Mouse (Mus musculus): ENCODE results near the gene Fam189a2. TPM values are rescaled to one million over a fixed set of nuclear protein-coding genes. Genes with fewer than 3 reads are reported as not detected.
A peak's percentile ranks its signal among the peaks of the same experiment; 100 is the strongest.

The Fam189a2 gene
- polyA plus RNA-seq, 1 experiment from 2014 or later: 3.0 TPM

- peaks cover 15% of the 10 kb centered on the region for H3K4me1 ChIP-seq (ENCODE audit: control insufficient read depth, insufficient read depth, low read length)
- H3K27ac ChIP-seq (replicated peaks; ENCODE audit: low read depth, low read length): no peak overlapping the region
- H3K36me3 ChIP-seq (ENCODE audit: control insufficient read depth, insufficient read depth, low read length): no peaks in the 10 kb centered on the region
- no peaks in the 10 kb centered on the region for H3K9me3 ChIP-seq (ENCODE audit: control insufficient read depth, low read length)
- H3K9ac ChIP-seq (replicated peaks; ENCODE audit: low read length): no peak overlapping the region
- 22% methylated on average over 5 of the region's 5 CpGs for WGBS
- ATAC-seq (ENCODE audit: low FRiP score, low TSS enrichment): no peak
- peaks cover 23% of the 10 kb centered on the region; the same call in 1 of the 2 replicates for H3K27me3 ChIP-seq (ENCODE audit: control insufficient read depth, insufficient read depth, low read length)
- no peak overlapping the region for H3K4me3 ChIP-seq (replicated peaks; ENCODE audit: low read depth, low read length)
- no peak overlapping the region for H3K4me2 ChIP-seq (ENCODE audit: low read length)
- no peak for DNase-seq
Observed at GRCm38 (mm10) chr19:24032654-24033236, 1.9 kb upstream of the Fam189a2 start.

- H3K9me3 ChIP-seq (ENCODE audit: control insufficient read depth, low read length): no peaks in the 10 kb centered on the region
- peak overlapping the region; percentile 56 for H3K4me3 ChIP-seq (replicated peaks; ENCODE audit: low read depth, low read length)
- H3K4me1 ChIP-seq (ENCODE audit: control insufficient read depth, insufficient read depth, low read length): peaks cover 17% of the 10 kb centered on the region
- no peaks in the 10 kb centered on the region for H3K36me3 ChIP-seq (ENCODE audit: control insufficient read depth, insufficient read depth, low read length)
- ATAC-seq (ENCODE audit: low FRiP score, low TSS enrichment) (peak; percentile 76), DNase-seq (peak; percentile 78)
- peaks cover 23% of the 10 kb centered on the region; the same call in 1 of the 2 replicates for H3K27me3 ChIP-seq (ENCODE audit: control insufficient read depth, insufficient read depth, low read length)
- H3K27ac ChIP-seq (replicated peaks; ENCODE audit: low read depth, low read length): peak overlapping the region; percentile 74
- peak overlapping the region; percentile 81 for H3K9ac ChIP-seq (replicated peaks; ENCODE audit: low read length)
- peak overlapping the region; percentile 93 for H3K4me2 ChIP-seq (ENCODE audit: low read length)
- WGBS: under 1% methylated on average over 34 of the region's 49 CpGs
Observed at GRCm38 (mm10) chr19:24030511-24030870, 328 bp downstream of the Fam189a2 start.

- H3K9ac ChIP-seq (replicated peaks; ENCODE audit: low read length): peak overlapping the region; percentile 81
- peaks cover 23% of the 10 kb centered on the region for H3K4me1 ChIP-seq (ENCODE audit: control insufficient read depth, insufficient read depth, low read length)
- H3K4me3 ChIP-seq (replicated peaks; ENCODE audit: low read depth, low read length): peak overlapping the region; percentile 56
- H3K27me3 ChIP-seq (ENCODE audit: control insufficient read depth, insufficient read depth, low read length): peaks cover 23% of the 10 kb centered on the region; the same call in 1 of the 2 replicates
- 8% methylated on average over 20 of the region's 20 CpGs for WGBS
- no peaks in the 10 kb centered on the region for H3K9me3 ChIP-seq (ENCODE audit: control insufficient read depth, low read length)
- DNase-seq (peak; percentile 39), ATAC-seq (ENCODE audit: low FRiP score, low TSS enrichment) (no peak; the same call in 1 of the 2 replicates)
- peak overlapping the region; percentile 93 for H3K4me2 ChIP-seq (ENCODE audit: low read length)
- peak overlapping the region; percentile 74 for H3K27ac ChIP-seq (replicated peaks; ENCODE audit: low read depth, low read length)
- H3K36me3 ChIP-seq (ENCODE audit: control insufficient read depth, insufficient read depth, low read length): no peaks in the 10 kb centered on the region
Observed at GRCm38 (mm10) chr19:24029616-24030510, 956 bp downstream of the Fam189a2 start.

DNA sequence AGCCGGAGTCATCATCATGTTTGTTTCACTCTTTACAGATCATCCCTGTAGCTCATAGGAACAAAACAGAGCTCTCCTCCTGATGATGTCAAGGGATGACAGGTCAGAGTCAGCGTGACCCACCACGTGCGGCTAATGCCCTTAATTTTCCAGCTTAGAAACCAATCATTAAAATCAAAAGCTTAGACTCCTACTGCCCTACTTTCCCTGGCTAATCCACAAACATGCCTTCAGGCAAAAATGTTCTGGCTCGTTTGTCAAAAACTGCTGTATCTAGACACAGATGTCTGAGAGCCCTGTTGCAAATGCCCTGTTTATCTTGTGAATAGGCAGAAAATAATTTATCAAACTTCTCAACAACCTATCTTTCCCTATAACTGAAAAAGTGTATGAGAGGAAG lies 4.9 kb downstream of the Fam189a2 start:
- peaks cover 9% of the 10 kb centered on the region; the same call in 1 of the 2 replicates for H3K27me3 ChIP-seq (ENCODE audit: control insufficient read depth, insufficient read depth, low read length)
- WGBS: 38% methylated on average over 5 of the region's 5 CpGs
- ATAC-seq (ENCODE audit: low FRiP score, low TSS enrichment) (no peak), DNase-seq (peak; percentile 54)
- H3K36me3 ChIP-seq (ENCODE audit: control insufficient read depth, insufficient read depth, low read length): no peaks in the 10 kb centered on the region
- H3K4me3 ChIP-seq (replicated peaks; ENCODE audit: low read depth, low read length): no peak overlapping the region
- H3K4me2 ChIP-seq (ENCODE audit: low read length): no peak overlapping the region
- no peaks in the 10 kb centered on the region for H3K9me3 ChIP-seq (ENCODE audit: control insufficient read depth, low read length)
- no peak overlapping the region for H3K27ac ChIP-seq (replicated peaks; ENCODE audit: low read depth, low read length)
- peaks cover 25% of the 10 kb centered on the region; the same call in 1 of the 2 replicates for H3K4me1 ChIP-seq (ENCODE audit: control insufficient read depth, insufficient read depth, low read length)
- H3K9ac ChIP-seq (replicated peaks; ENCODE audit: low read length): no peak overlapping the region

DNA sequence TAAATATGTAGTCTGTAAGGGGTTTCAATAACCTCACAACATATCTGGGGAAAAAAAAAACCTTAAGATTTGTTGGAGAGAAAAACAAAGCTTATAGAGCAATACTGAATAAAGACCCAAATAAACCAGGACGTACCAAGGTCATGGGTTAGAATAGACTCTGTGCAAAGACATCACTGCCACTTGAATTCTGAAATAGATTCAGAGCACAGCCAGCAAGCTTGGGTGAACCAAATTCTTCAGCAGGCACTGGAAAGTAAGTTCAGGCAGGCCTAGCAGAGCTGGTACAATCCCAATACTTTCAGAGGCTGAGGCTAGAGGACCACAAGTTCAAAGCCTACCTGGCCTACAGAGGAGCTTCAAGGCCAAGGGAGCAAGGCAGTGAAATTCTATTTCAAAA lies 6.2 kb downstream of the Fam189a2 start:
- ATAC-seq (ENCODE audit: low FRiP score, low TSS enrichment) (no peak), DNase-seq (no peak)
- Histone ChIP-seq H3K9me3 (ENCODE audit: control insufficient read depth, low read length) (no peaks in the 10 kb centered on the region), H3K27ac (replicated peaks; ENCODE audit: low read depth, low read length) (0 out of 2 replicates have a peak overlapping the region, but pooled peaks have one; percentile 26), H3K4me2 (ENCODE audit: low read length) (peak overlapping the region; percentile 10; the same call in 1 of the 2 replicates), H3K4me1 (ENCODE audit: control insufficient read depth, insufficient read depth, low read length) (peaks cover 19% of the 10 kb centered on the region; the same call in 1 of the 2 replicates), H3K4me3 (replicated peaks; ENCODE audit: low read depth, low read length) (no peak overlapping the region), H3K9ac (replicated peaks; ENCODE audit: low read length) (no peak overlapping the region), H3K27me3 (ENCODE audit: control insufficient read depth, insufficient read depth, low read length) (peaks cover 5% of the 10 kb centered on the region; the same call in 1 of the 2 replicates), H3K36me3 (ENCODE audit: control insufficient read depth, insufficient read depth, low read length) (no peaks in the 10 kb centered on the region)
- WGBS: 11% methylated on average over 1 of the region's 1 CpGs

DNA sequence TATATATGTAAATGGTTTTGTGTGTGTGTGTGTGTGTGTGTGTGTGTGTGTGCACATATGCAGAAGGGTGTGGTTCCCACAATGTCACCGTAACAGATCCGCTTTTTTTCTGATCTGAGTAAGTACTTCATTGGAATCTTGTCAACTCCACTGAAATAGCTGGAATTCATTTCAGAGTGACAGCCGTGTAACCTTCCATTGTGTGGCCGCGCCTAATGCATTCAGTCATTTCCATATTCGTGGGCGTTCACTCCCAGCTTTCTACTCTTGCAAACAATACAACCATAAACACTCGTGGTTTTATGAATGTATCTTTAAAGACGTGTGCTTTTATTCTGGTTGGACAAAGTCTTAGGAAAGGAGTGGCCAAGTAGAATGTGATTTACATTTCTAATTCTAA lies 6.7 kb downstream of the Fam189a2 start:
- Histone ChIP-seq H3K4me3 (replicated peaks; ENCODE audit: low read depth, low read length) (no peak overlapping the region), H3K27ac (replicated peaks; ENCODE audit: low read depth, low read length) (0 out of 2 replicates have a peak overlapping the region, but pooled peaks have one; percentile 26), H3K4me2 (ENCODE audit: low read length) (peak overlapping the region; percentile 10; the same call in 1 of the 2 replicates), H3K36me3 (ENCODE audit: control insufficient read depth, insufficient read depth, low read length) (no peaks in the 10 kb centered on the region), H3K27me3 (ENCODE audit: control insufficient read depth, insufficient read depth, low read length) (no peaks in the 10 kb centered on the region), H3K9me3 (ENCODE audit: control insufficient read depth, low read length) (no peaks in the 10 kb centered on the region), H3K9ac (replicated peaks; ENCODE audit: low read length) (no peak overlapping the region), H3K4me1 (ENCODE audit: control insufficient read depth, insufficient read depth, low read length) (peaks cover 16% of the 10 kb centered on the region; the same call in 1 of the 2 replicates)
- DNase-seq: peak; percentile 78
- 2% methylated on average over 9 of the region's 9 CpGs for WGBS
- ATAC-seq (ENCODE audit: low FRiP score, low TSS enrichment): peak; percentile 57; the same call in 1 of the 2 replicates

GRCm38 (mm10) chr19:24023351-24023750 lies 7.5 kb downstream of the Fam189a2 start:
- Histone ChIP-seq H3K9ac (replicated peaks; ENCODE audit: low read length) (no peak overlapping the region), H3K4me1 (ENCODE audit: control insufficient read depth, insufficient read depth, low read length) (peaks cover 16% of the 10 kb centered on the region; the same call in 1 of the 2 replicates), H3K4me2 (ENCODE audit: low read length) (no peak overlapping the region), H3K27ac (replicated peaks; ENCODE audit: low read depth, low read length) (no peak overlapping the region), H3K27me3 (ENCODE audit: control insufficient read depth, insufficient read depth, low read length) (no peaks in the 10 kb centered on the region), H3K9me3 (ENCODE audit: control insufficient read depth, low read length) (no peaks in the 10 kb centered on the region), H3K36me3 (ENCODE audit: control insufficient read depth, insufficient read depth, low read length) (no peaks in the 10 kb centered on the region), H3K4me3 (replicated peaks; ENCODE audit: low read depth, low read length) (no peak overlapping the region)
- WGBS: 76% methylated on average over 7 of the region's 7 CpGs
- DNase-seq (no peak), ATAC-seq (ENCODE audit: low FRiP score, low TSS enrichment) (no peak)

DNA sequence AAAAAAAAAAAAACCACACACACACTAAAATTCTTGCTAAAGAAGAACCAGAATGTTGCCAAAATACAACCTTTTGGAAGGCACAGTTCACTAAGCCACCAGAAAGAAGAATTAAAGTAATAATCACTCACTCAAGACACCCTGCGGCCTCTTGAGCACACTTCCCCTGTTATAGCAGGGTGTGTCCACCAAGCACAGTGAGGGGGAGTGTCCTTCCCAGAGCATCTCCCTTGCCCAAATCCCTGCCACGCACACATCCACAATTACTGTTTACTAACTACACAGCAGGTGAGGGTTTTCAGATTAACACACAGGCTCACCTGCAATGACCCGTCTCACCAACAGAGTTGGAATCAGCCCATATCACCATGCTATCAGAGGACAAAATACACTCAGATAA lies 8.0 kb downstream of the Fam189a2 start:
- H3K27ac ChIP-seq (replicated peaks; ENCODE audit: low read depth, low read length): no peak overlapping the region
- DNase-seq (no peak), ATAC-seq (ENCODE audit: low FRiP score, low TSS enrichment) (no peak)
- H3K4me1 ChIP-seq (ENCODE audit: control insufficient read depth, insufficient read depth, low read length): peaks cover 16% of the 10 kb centered on the region; the same call in 1 of the 2 replicates
- H3K4me3 ChIP-seq (replicated peaks; ENCODE audit: low read depth, low read length): no peak overlapping the region
- H3K27me3 ChIP-seq (ENCODE audit: control insufficient read depth, insufficient read depth, low read length): no peaks in the 10 kb centered on the region
- H3K9ac ChIP-seq (replicated peaks; ENCODE audit: low read length): no peak overlapping the region
- WGBS: 76% methylated on average over 3 of the region's 3 CpGs
- H3K36me3 ChIP-seq (ENCODE audit: control insufficient read depth, insufficient read depth, low read length): no peaks in the 10 kb centered on the region
- no peak overlapping the region for H3K4me2 ChIP-seq (ENCODE audit: low read length)
- H3K9me3 ChIP-seq (ENCODE audit: control insufficient read depth, low read length): no peaks in the 10 kb centered on the region

Data from midbrain, embryonic 14.5 days (tissue).